Mouse (Mus musculus) brain, embryonic 14.5 days (tissue): ENCODE measurements around the gene Pacrg. TPM values are rescaled to one million over a fixed set of nuclear protein-coding genes. Genes with fewer than 3 reads are reported as not detected.
A peak's percentile ranks its signal among the peaks of the same experiment; 100 is the strongest.

Experiments
- DNase-seq: peaks from one replicate; pipeline ENCODE4 v3.0.0-alpha.2; 2011; ENCODE audit warnings: low read depth
- CTCF ChIP-seq: fragments of 200-500 bp; IDR thresholded peaks from 2 replicates; pipeline ENCODE4 v1.5.1; 2012; ENCODE audit warnings: inconsistent platforms, mild to moderate bottlenecking, moderate library complexity, borderline replicate concordance; ENCODE audit not compliant: insufficient read depth, insufficient read length; ENCODE audit errors: extremely low read depth
- POLR2A ChIP-seq: fragments of 200-500 bp; IDR thresholded peaks from 2 replicates; pipeline ENCODE4 v1.6.1; 2012; ENCODE audit warnings: mild to moderate bottlenecking, inconsistent platforms, borderline replicate concordance; ENCODE audit not compliant: poor library complexity, insufficient read depth, insufficient read length, severe bottlenecking; ENCODE audit errors: extremely low read depth
- polyA plus RNA-seq: library from polyadenylated mRNA; depleted of rRNA; stranded (reverse); fragments of >200 nt; gene quantifications from 2 replicates; pipeline ENCODE4 v1.2.3, GENCODE M21; 2012

Gene Pacrg
- polyA plus RNA-seq, 1 experiment = 9.8 TPM

DNA sequence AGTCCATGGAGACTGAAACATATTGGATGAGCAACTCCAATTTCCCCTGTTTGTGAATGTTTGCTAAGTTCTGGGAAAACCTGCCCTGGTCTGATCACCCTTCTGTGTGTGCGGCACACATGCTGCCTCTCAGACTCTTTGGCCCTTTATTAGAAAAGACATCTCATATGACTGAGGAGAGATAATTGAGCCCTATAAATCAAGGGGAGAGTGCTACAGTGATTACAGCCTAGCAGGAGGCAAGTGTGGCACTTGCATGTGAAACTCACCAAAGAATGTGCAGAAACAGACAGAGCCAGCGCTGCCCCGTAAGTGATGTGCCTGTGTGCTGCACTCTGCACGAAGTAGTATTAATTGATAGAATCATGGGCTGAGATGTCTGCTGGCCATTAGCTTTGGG is 383.7 kb downstream of the Pacrg start:
- DNase-seq = no peak
- TF ChIP-seq CTCF (no peak), POLR2A (no peak)

DNA sequence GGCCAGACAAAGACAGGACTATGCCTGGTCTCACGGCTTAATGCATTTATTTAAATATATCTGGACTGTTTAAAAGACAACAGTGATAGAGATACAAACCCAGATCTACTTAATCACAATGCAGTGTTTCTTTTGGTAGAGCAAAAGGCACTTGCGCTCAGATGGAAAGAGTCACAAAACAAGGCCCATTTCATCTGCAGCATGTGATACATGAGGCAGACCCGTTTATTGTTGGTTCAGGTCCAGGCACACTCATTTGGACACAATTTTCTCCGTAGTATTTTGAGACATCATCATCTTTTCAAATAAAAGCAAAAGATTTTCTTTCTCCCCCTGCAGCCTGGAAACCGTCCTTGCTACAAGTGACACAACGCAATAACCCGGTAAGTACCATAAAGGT is 384.1 kb downstream of the Pacrg start:
- TF ChIP-seq CTCF (no peak), POLR2A (no peak)

DNA sequence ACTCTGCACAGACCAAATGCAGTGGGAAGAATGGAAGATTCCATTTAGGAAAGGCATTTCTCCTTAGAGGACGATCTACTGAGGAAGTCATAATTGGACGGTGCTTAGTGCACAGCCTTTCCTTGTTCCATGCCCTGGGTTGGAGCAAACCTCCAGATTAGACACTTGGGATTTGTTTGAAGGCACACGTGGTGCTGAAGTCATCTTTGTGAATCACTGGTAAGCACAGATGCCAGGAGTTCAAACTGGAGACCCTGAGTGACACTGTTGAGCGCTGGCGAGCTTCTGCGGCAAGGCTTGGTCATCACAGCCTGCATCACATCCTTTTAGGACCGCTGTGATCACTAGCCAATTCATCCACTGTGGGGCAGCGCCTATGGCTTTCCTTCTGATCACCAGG is 385.7 kb downstream of the Pacrg start:
- no peak for TF ChIP-seq POLR2A
- TF ChIP-seq CTCF = no peak
- no peak for DNase-seq

More for the DNA sequence above, 384.1 kb downstream of the Pacrg start:
- DNase-seq = no peak

DNA sequence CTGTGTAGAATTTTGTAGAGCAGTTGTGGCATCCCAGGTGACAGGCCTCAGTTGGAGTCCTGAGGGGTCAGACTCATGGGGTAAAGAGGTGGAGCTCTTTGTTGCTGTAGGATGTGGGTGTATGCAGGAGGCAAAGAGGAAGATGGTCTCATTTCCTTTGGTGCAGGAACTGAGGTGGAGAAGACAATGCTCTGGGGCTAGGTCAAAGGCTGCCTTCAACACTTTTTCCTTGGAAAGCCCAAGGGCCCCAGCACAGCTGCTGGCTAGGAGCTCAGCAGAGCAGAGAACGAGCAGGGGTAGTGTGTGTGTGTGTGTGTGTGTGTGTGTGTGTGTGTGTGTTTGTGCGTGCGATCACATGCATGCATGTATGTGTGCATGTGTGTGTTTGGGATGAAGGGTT is 387.3 kb downstream of the Pacrg start:
- TF ChIP-seq POLR2A (no peak), CTCF (no peak)
- DNase-seq = no peak

DNA sequence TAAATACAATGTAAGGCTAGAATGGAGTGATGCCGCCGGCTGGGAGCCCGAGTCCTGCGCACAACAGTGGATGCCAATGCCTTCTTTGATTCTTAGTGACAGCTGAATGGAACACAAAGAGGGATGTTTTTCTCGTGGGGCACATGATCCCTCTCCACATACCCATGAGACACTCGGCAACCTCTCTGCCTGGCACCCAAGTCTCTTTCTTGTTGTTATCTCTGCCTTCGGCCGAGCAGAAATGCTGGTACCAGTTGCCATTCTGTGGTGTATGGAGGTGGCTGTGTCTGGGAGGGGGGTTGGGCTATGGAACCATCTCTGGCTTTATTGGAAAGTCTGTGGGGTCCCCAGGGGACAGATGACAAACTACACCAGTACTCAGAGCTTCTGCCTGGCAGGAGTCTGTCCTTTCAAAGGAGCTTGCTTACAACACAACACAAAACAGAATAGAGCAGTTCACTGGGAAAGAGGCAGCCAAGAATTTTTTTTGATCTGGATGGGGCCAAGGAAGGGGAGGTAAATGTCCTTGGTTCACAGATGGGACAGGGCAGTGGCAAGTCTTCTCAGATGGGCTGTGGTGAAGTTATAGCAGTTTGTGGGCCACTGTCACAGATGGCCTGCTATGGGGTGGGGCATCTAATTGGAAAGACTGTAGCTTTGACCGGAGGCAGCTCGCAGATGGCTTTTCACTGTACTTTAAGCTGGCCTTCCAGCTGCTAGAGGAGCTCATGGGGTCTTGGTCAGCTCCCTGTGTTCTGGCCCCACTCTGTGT is 388.6 kb downstream of the Pacrg start:
- peak; percentile 75 for DNase-seq

DNA sequence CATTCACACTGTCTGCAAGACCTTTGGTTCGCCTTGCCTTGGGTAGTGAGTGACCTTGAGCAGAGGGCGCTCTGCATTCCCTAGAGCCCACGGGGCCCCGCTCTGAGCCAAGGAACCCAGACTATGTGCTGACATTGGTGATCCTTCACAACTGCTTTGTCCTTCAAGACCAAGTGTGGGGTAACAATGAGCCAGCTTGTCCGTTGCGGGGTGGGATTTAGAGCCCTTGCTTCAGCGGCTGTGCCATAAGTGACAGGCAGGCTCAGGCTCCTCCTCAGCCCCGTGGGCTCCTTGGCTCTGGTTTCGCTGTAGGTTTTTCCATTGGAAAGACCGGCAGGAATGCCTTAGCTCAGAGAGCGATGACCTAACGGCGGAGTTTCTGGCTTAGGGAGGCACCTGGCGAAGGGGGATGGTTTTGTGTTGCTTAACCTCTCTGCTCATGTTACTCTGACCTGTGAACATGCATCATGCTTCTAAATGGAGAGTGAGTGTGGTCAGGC is 390.3 kb downstream of the Pacrg start:
- no peak for TF ChIP-seq CTCF
- TF ChIP-seq POLR2A = no peak
- peak; percentile 57 for DNase-seq

More for the DNA sequence above, 388.6 kb downstream of the Pacrg start:
- TF ChIP-seq CTCF = no peak
- no peak for TF ChIP-seq POLR2A

DNA sequence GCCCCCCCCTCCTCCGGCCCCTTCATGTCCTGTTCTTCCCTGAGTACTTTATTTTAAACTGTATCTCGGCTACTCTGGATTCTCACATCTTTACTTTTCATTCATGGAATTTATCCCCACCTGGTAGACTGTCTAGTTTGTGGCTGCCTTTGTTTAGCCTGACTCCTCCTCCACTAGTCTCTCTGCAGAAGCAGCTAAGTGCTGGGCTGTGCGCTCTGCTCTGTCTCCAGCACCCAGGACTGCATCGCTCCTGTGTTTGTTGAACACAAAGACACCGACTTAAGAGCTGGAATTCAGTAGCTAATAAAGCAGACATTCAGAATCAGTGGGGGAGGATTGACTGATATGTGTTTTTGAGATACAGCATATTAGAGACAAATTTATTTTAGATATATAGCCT is 391.7 kb downstream of the Pacrg start:
- TF ChIP-seq POLR2A (no peak), CTCF (no peak)
- peak; percentile 62 for DNase-seq

DNA sequence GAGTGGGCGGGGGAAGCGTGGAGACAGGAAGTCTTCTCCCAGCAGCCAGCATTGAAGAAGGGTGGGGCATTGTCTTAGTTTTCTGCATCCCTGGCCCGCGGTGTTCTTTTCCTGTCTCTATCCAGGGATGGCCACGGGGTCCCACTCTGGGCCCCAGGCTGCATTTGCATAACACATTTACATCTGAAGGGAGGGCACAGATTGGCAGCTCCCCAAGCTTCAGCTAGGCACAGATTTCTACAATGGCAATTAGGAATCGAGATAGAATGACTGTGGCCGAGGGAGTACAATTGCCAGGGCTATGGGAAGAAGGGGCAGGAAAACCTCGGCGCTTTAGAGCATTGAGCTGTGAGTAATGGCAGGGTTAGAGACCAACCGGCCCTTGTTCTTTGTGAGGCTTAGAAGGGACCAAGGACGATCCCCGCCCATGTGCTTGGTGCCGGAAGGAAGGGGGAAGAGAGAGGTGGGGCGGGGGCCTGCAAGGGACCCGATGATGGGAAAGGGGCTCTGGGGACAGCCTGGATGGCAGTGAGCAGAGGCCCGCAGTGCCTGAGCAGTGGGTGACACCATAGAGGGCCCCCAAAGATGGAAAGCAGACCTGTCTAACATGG is 398.5 kb downstream of the Pacrg start:
- DNase-seq = peak; percentile 97
- TF ChIP-seq CTCF (no peak), POLR2A (no peak)

DNA sequence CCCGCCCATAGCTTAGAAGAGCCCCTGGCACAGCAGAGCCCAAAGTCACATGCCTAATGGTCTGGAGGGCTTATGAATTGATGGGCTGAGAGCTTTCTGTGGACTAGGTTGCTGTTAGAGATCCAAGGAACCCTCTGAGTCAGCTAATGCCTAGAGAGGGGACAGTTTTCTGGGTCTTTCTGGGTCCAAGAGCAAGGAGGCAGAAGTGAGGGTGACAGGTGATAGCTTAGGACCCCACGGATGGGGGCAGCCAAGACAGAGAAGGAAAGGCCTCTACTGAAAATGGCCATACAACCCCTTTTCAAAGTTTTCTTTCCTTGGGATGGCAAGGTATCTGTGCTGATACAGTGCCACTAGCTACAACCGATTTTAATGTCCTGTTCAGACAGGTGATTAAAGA is 399.1 kb downstream of the Pacrg start:
- TF ChIP-seq CTCF = no peak
- no peak for TF ChIP-seq POLR2A
- DNase-seq = peak; percentile 30

DNA sequence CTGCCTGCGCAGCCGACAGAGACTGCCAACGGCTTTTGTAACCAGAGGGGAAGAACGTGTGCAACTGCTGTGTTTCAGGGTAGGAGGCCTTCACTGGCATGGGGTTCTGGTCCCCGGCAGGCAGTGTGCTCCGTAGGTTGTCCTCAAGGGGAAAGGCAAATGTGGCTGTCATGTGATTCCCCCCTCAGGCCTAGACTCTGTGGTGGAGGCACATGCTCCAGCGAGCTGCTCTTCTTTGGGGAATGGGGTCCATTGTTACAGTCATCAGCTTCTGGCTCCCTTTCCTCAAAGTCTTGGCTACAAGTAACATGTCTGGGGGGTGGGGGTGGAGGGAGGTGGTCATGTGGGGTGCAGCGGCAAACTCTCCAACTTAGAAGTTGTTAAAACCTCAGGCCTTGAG is 400.3 kb downstream of the Pacrg start:
- peak; percentile 68 for DNase-seq
- TF ChIP-seq CTCF = no peak
- no peak for TF ChIP-seq POLR2A

DNA sequence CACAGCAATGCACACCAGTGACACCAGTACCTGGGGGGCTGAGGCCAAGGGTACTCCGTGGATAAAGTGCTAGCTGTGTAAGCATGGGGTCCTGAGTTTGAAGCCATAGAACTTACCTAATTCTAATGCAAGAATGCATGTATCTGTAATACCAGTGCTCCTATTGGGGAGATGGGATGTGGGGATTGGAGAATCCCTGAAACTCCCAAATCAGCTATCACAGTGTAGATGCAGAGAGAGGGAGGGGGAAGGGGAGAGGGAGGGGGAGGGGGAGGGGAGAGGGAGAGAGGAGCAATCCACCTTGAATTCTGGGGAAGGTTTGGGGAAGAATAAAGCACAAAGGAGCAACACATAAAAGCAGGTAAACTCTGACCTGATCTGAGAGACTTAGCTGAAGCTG is 405.2 kb downstream of the Pacrg start:
- no peak for DNase-seq
- TF ChIP-seq CTCF = no peak
- TF ChIP-seq POLR2A = no peak
